Mouse (Mus musculus) liver, embryonic 14.5 days (tissue): ENCODE results near the gene Slc22a29. TPM values are rescaled to one million over a fixed set of nuclear protein-coding genes. Genes with fewer than 3 reads are reported as not detected.

Experiments used
- ATAC-seq: fragments of 200-750 bp; cut with Nextera tagmentation; 2 replicates; pipeline ENCODE4 v1.8.0; 2017; ENCODE audit warnings: moderate number of reproducible peaks, mild to moderate bottlenecking, moderate library complexity; ENCODE audit not compliant: insufficient read depth
- DNase-seq, 3 experiments: peaks; one replicate each; pipeline ENCODE4 v3.0.0-alpha.2; 2012 to 2013; ENCODE audit warnings: low read depth in 3 of 3, low spot score in 3 of 3
- H3K27ac ChIP-seq: fragments of 300-500 bp; sonication (generic); 2 replicates; pipeline ENCODE4 v1.5.1; 2014; ENCODE audit warnings: moderate library complexity, mild to moderate bottlenecking, control low read depth, inconsistent platforms
- H3K27me3 ChIP-seq: fragments of 300-500 bp; sonication (generic); 2 replicates; pipeline ENCODE4 v1.6.1; 2014; ENCODE audit warnings: mild to moderate bottlenecking, low read length, moderate library complexity; ENCODE audit not compliant: control insufficient read depth, insufficient read depth
- H3K36me3 ChIP-seq: fragments of 300-500 bp; sonication (generic); replicated peaks from 2 replicates; pipeline ENCODE4 v1.6.1; 2014; ENCODE audit warnings: low read depth; ENCODE audit not compliant: control insufficient read depth, insufficient read depth
- H3K4me1 ChIP-seq, 2 experiments: fragments of 200-500 bp in 1 of 2; fragments of 300-500 bp in 1 of 2; sonication (generic) in 1 of 2; replicated peaks; 2 replicates each; pipeline ENCODE4 v1.6.1; 2012 to 2014; ENCODE audit warnings: antibody characterized with exemption in 1 of 2, inconsistent platforms in 1 of 2, low read length in 1 of 2; ENCODE audit not compliant: control insufficient read depth in 2 of 2, insufficient read depth in 2 of 2
- H3K4me2 ChIP-seq: fragments of 300-500 bp; sonication (generic); 2 replicates; pipeline ENCODE4 v1.6.1; 2014; ENCODE audit warnings: low read depth, mild to moderate bottlenecking, control low read depth, moderate library complexity
- H3K4me3 ChIP-seq, 2 experiments: fragments of 200-500 bp in 1 of 2; fragments of 300-500 bp in 1 of 2; sonication (generic) in 1 of 2; 2 replicates each; pipeline ENCODE4 v1.5.1; 2012 to 2014; ENCODE audit warnings: low read depth in 2 of 2, low read length in 2 of 2, mild to moderate bottlenecking in 2 of 2, control low read depth in 1 of 2, inconsistent platforms in 1 of 2, moderate library complexity in 1 of 2; ENCODE audit not compliant: insufficient read depth in 1 of 2
- H3K9ac ChIP-seq: fragments of 300-500 bp; sonication (generic); replicated peaks from 2 replicates; pipeline ENCODE4 v1.6.1; 2014; ENCODE audit warnings: mild to moderate bottlenecking, control low read depth, moderate library complexity
- H3K9me3 ChIP-seq: fragments of 300-500 bp; sonication (generic); 2 replicates; pipeline ENCODE4 v1.6.1; 2016; ENCODE audit warnings: low read length, mixed read lengths; ENCODE audit not compliant: control insufficient read depth
- CTCF ChIP-seq: IDR thresholded peaks from 2 replicates; pipeline ENCODE4 v1.5.1; 2016; ENCODE audit warnings: antibody characterized with exemption, low read depth, control low read depth
- EP300 ChIP-seq: IDR thresholded peaks from 2 replicates; pipeline ENCODE4 v1.6.1; 2016; ENCODE audit warnings: antibody characterized with exemption, low read depth
- WGBS: fragments of 180-500 bp; shearing (Covaris S2); extraction: QIAGEN DNeasy Blood & Tissue Kit; methylation state at CpG from one replicate; pipeline ENCODE4 v1.1.7; 2014; ENCODE audit not compliant: insufficient replicate concordance; 5-methylcytosine and 5-hydroxymethylcytosine counted together
- polyA plus RNA-seq, 2 experiments: library from polyadenylated mRNA; depleted of rRNA in 1 of 2; stranded (reverse) in 1 of 2; unstranded in 1 of 2; fragments of >200 nt; fragmentation: Nextera tagmentation in 1 of 2; extraction: Ambion mirVana in 1 of 2; gene quantifications; 2 replicates each; pipeline versions ENCODE4 v1.2.1 to v1.2.3; 2012 to 2014

Gene Slc22a29
- polyA plus RNA-seq (2012; rRNA removed) (0.03 TPM in 1 of 2 replicates, not detected in the other), polyA plus RNA-seq (2014; fragmentation: Nextera tagmentation; extraction: Ambion mirVana) (0.06 and 0.22 TPM in 2 replicates)

- H3K36me3 ChIP-seq = no peaks in the 10 kb centered on the region
These were observed at the start of gene Slc22a29 for GRCm38 (mm10) chr19:8218800-8219199. Gene Slc22a29 (minus strand): TSS chr19:8218900.

DNA sequence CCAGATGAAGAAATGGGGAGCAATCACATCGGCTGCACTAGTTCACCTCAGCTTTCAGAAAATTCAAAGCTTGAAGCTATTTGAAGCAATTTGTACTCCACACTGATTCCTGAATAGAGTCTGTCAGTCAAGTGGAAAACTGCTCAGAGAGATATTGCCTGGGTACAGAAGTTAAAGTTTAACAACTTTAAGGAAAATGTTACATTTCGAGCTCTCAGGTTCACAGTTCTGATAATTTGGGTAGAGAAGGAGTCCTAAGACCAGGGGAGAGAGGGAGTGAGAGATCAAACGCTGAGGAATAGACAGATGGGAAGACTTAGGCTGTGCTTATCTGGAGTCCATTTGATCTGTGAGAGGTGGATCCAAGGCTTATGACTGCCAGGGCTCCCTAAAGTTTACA, 46.6 kb upstream of the Slc22a29 start:
- no peak overlapping the region for H3K27ac ChIP-seq
- WGBS = 44% methylated on average over 3 of the region's 3 CpGs
- TF ChIP-seq EP300 = no peak
- TF ChIP-seq CTCF = no peak
- no peak overlapping the region for H3K9ac ChIP-seq
- no peaks in the 10 kb centered on the region for H3K36me3 ChIP-seq
- DNase-seq (no peak), ATAC-seq (no peak)
- H3K4me3 ChIP-seq = no peak overlapping the region
- H3K4me2 ChIP-seq = no peak overlapping the region
- no peaks in the 10 kb centered on the region for H3K27me3 ChIP-seq
- H3K4me1 ChIP-seq = 0 out of 4 replicates have a peak, but pooled peaks cover 0 to 2% of the 10 kb centered on the region in 2 experiments
- H3K9me3 ChIP-seq = no peaks in the 10 kb centered on the region

More at GRCm38 (mm10) chr19:8218800-8219199, at the start of gene Slc22a29:
- Histone ChIP-seq H3K4me3 (no peak within 1 kb of the TSS), H3K9me3 (no peaks in the 10 kb centered on the region), H3K9ac (no peak within 1 kb of the TSS), H3K4me1 (no peaks in the 10 kb centered on the region), H3K27ac (no peak within 1 kb of the TSS), H3K27me3 (no peaks in the 10 kb centered on the region), H3K4me2 (no peak within 1 kb of the TSS)
- no peak for DNase-seq
- TF ChIP-seq EP300 (no peak), CTCF (no peak)
- WGBS = 37% methylated on average over 2 of the region's 2 CpGs
- ATAC-seq = no peak

DNA sequence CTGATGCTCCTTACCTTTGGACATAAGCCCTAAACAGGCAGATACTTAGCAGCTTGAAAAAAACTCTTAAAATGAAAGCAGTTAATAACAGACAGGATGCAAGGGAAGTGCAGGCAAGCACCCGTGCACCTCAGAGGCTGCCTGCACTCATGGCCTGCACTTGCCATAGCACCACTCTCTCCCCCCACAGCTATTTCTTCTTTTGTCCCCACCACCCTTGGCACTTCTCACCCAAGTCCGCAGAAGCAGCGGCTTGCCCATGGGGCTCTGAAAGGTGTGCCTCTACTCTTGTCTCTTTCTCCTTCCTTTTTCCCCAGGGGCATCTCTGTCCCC, 34.0 kb upstream of the Slc22a29 start:
- Histone ChIP-seq H3K36me3 (no peaks in the 10 kb centered on the region), H3K9me3 (no peaks in the 10 kb centered on the region), H3K4me2 (peak overlapping the region; percentile 41), H3K27ac (no peak overlapping the region), H3K4me3 (peak overlapping the region; percentile 28 to 69), H3K9ac (no peak overlapping the region), H3K27me3 (no peaks in the 10 kb centered on the region), H3K4me1 (no peaks in the 10 kb centered on the region)
- WGBS = 30% methylated on average over 3 of the region's 3 CpGs
- DNase-seq = no peak
- TF ChIP-seq EP300 (no peak), CTCF (no peak)
- ATAC-seq = no peak

DNA sequence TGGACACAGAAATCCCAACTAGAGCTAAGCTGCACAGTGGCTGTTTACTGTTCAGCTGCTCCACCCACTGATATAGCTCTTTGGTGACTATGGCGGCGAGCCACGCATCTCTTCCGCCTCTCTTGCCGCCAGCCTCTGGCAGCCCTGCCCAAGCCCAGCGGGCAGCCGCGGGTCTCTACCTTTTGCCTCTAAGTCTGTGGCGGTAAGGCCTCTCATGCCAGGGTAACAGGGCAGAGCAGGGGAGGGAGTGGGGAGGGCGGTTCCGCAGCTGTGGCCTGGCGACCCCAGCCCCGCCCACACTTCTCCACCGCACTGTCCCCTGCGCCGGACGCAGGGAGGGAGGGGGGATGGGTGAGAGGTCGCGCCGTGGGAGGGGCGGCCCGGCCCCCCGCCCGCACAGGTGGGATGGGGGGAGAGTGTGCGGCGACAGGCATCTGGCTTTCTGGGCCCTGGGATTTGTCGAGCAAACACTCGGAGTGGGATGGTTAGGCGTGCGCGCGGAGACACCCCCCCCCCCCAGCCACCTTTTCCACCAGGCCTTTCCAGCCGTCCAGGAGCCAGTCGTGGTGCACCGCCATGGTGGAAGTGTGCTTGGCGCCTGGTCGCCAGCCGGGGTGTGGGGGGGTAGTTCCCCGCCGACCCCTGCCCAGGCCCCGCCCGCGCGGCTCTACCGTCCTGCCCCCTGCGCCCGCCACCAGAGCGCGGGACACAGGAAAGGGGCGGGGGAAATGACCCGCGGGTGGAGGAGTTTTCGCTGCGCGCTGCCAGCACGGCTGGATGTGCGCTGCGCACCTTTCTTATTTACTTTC, 33.4 kb upstream of the Slc22a29 start:
- Histone ChIP-seq H3K27ac (no peak overlapping the region), H3K36me3 (no peaks in the 10 kb centered on the region), H3K4me1 (no peaks in the 10 kb centered on the region), H3K4me3 (peak overlapping the region; percentile 28 to 69), H3K4me2 (peak overlapping the region; percentile 41), H3K9ac (no peak overlapping the region), H3K27me3 (no peaks in the 10 kb centered on the region), H3K9me3 (no peaks in the 10 kb centered on the region)
- DNase-seq = peak; percentile 53 to 72 (median 68)
- TF ChIP-seq CTCF (no peak), EP300 (no peak)
- ATAC-seq = peak; percentile 95
- WGBS = 13% methylated on average over 57 of the region's 58 CpGs

GRCm38 (mm10) chr19:8228916-8229315, 10.2 kb upstream of the Slc22a29 start:
- H3K27me3 ChIP-seq = no peaks in the 10 kb centered on the region
- H3K4me2 ChIP-seq = no peak overlapping the region
- ATAC-seq (no peak), DNase-seq (no peak)
- no peaks in the 10 kb centered on the region for H3K4me1 ChIP-seq
- no peak overlapping the region for H3K9ac ChIP-seq
- no peaks in the 10 kb centered on the region for H3K9me3 ChIP-seq
- H3K4me3 ChIP-seq = no peak overlapping the region
- no peak overlapping the region for H3K27ac ChIP-seq
- TF ChIP-seq EP300 (no peak), CTCF (no peak)
- H3K36me3 ChIP-seq = no peaks in the 10 kb centered on the region
